Mouse (Mus musculus): Measurements from ENCODE around the gene Prkd1.

Gene Prkd1

DNA sequence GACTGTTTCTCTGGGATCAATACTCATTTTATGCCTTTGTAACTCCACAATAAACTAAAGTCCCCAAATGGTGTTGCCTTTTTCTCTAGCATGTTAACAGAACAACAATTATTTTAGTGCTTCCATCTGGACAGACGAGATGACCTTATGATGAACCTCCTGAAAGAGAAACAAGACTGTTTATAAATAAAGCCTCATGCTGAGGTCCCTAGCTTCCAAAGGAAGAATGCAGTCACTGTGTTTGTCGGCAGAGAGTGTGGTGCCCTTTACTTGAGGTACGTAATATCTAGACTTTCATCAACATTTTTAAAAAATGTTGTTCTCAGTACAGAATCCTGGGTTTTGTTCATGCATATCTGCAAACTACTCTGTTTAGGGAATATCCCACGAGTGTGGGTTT is 90.7 kb downstream of the Prkd1 start:
- no peak for DNase-seq (ENCODE audit: low read depth, low spot score)

DNA sequence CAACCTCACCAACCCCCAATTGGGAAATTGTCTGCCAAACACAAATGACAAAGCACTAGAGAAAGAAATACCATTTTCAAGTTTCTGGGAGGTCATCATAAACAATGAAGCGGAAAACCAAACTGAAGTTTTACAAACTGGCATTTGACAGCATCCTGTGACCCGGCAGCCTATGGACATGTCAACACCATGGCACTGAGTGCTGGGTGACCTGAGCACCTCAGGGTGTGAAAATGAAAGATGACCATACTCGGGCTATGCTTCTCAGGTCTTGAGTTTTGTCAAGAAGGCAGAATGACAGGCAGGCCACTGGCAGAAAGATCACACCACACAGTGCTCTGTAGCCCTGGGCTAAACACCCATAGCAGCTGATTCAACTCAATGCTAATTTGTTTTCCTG is 94.7 kb downstream of the Prkd1 start:
- DNase-seq (ENCODE audit: low read depth, low spot score), result no peak

DNA sequence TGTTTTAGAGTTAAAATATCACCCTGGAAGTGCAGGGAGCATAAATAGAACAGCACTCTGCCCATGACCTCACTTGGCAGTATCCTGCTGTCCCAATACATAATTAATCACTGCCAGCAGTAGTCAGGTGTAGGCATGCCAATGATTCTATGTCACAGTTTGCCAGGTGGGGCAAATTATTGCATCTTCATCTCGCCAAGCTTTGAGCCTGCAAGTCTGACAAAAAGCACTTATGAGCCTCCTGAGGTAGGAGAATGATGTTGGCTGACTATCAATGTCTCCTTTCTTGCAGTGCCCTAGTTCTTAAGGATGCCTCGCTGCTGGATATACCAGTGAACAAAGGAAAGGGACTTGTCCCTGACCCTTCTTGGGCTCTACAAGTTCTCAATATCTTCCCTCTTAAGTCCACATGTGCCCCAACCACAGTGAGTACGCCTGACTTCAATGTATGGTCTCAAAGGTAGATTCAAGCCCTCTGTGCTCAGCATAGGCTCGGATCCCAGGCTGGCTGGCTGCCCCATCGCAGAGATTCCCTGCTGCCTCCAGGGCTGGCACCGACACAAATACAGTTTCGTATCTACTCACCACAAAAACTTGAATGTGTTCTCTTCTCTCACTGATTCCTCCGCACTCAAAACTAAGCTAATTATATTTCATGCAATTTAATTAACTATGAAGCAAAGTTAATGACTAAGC is 98.9 kb downstream of the Prkd1 start:
- peak; percentile 18 for DNase-seq (ENCODE audit: low read depth, low spot score)

DNA sequence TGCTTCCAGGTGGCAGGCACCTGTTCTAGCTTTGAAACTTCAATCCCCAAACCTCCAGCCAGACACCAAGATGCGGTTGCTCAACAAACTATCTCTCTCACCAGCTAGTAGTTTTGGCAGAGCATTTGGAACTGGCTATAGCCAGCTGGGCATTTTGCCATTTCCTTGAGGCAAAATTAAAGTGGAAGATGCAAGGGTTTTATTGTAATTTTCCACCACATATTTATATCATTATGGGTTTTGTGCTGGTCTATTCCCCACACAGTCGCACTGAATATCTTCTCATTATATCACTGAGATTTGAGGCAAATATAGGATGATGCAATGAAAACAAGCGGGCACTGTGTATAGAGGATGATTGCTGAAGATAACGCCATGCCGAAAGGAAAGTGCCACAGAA is 102.5 kb downstream of the Prkd1 start:
- DNase-seq (ENCODE audit: low read depth, low spot score), result no peak

DNA sequence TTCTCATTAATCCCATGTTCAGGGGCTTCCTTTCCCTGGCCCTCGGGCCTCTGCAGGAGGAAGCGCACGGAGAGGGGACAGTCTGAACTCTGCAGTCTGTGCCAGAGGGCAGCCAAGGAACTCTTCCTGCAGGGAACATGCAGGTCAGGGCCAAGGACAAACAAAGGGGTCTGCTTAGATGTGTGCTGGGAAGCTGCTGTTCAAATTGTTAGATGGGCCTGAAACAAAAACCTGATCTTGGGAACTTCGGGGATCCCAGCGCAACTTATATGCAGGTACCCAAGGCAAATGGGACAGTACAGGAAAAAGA is 103.3 kb downstream of the Prkd1 start:
- DNase-seq (ENCODE audit: low read depth, low spot score), result no peak

DNA sequence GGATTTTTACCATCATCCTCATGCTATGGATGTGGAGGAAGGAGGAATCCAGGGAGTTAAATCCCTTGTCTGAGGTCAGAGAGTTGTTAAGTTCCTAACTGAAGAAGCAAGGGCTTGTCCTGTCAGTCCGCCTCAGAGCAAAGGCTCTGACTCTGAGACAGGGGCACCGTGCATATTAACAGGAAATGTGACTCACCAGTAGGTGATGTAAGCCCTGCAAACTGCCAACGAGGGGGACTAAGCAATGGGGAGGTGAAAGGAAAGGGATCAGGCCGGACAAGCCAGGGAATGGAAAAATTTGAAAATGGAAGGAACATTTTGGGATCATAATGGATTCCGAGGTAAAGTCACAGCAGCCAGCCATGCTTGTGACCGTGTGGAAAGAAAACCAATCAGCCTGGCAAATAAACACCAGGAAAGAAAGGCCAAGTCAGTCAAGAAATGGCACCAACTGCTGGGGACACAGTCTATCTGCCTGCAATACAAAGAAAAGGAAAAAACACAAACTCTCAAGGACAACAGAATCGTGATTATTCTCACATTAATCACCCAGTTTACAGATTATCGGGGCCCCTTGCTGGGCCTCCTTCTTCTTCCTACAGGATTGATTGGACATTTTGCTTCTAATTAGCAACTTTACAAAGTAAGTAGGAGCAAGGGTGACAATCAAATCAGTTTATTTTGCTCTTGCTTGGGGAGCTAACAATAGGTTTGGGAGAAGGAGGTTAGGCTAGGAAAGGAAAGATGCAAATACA is 103.9 kb downstream of the Prkd1 start:
- DNase-seq (ENCODE audit: low read depth, low spot score), result no peak

DNA sequence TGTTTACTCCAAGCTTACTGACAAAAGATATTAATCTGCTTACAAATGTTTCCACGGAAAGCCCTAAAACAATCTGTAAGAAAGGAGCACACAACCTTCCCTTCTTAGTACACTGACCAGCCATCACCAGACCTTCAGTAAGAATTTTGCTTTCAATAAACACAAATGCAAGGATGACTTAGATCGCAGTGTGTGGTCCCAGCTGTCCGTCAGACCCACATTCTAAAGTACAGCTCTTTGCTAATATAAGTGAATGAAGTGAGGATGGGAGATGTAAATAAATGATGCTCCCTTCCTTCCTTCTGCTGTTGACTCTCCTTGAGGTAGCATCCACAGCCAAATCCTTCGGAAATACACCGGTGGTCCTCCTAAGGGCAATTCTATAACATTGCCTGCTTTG is 108.1 kb downstream of the Prkd1 start:
- no peak for DNase-seq (ENCODE audit: low read depth, low spot score)

DNA sequence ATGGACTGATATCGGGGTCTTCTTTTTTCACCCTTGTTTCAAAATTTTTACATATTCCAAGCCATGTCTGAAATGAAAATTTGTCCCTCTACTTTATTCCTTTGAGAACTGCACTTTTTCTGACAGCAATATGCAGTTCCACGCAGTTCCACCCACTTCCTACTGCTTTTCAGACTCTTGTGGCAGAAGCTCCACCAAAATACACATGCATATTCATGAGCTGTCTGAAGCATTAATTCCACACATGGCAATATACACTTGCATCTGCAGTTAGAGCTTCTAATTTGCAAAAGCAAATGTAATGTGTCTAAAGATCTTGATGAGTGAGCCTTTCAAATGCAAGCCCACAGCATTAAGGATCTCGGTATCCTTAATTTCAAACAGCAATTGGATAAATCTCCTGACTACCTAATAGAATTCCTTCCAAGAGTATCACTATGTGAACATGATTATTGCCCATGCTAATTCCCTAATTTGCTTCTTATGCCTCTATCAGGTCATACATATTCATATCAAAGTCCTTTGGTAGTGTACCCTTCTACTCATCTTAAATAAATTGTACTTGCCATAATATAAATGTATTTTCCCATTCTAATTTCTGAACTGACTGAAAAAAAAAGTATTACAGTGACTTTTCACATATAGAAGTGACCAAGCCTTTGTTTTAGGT is 110.5 kb downstream of the Prkd1 start:
- no peak for DNase-seq (ENCODE audit: low read depth, low spot score)

DNA sequence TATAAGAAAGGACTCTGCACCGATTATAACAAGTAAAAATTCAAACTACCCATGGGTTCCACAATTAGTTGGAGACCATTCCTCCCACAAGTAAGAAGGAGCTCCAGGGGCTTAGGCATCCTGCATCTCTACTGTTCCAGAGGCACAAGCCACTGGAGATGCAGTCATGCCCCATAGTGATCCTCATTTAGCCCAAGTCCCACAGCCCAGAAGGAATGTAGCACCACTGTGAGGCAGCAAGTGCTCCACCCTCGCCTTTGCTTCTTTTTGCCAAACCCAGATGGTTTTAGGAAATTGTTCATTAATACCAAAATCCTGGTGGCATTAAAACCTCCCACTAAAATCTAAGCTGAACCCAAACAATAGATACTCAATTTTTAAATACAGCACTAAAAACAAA is 111.1 kb downstream of the Prkd1 start:
- no peak for DNase-seq (ENCODE audit: low read depth, low spot score)

DNA sequence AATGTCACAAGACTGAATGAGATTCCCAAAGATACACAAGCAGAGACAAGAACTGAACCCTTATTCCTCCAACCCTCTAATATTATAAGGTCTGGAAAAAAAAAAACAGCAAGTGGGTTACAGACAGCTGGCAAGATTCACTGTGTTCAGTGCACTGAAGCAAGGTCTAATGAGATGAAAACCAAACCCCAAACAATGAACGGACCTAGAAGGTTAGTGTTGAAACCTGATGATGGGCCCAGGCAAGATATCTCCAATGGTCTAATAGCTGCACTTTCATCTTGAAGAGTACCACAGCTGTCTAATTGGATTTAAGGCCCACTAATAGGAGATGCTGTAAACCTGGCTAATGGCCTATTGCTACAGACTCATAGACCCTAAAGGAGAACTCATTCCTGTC is 111.9 kb downstream of the Prkd1 start:
- DNase-seq (ENCODE audit: low read depth, low spot score), result no peak

DNA sequence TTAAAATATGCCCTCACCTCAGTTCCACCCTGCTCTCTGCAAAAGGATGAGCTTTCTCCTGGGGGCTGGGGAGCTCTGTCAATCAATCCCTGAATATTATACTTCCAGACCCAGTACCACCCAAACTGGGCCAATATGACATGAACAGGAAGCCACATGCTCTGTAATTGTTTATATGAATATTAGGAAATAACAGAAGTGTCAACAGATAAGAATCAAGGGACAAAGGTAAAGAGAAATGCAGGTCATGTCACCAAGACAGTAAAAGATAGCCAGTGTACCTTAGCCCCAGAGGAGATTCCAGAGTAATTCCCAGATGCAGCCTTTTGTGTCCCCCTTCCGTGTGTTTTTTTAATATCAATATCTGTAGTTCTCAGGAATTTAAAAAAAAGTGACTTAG is 120.3 kb downstream of the Prkd1 start:
- no peak for DNase-seq (ENCODE audit: low read depth, low spot score)

DNA sequence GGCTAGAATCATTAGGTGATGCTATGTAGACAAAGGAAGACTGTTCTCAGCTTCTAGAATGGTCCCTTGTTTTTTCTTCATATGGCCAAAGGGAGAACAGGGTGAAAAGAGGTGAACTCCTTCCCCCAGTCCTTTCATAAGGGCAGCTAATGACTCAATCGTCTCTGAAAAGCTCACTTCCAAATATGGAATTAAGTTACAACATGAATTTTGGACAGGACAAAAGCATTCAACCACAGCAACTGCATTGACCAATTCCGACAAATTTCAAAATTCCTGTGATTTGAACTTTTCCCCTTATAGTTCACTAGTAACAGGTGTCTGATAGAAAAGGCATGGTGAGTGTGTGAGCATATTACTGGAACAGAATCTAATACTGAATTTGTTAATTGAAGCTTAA is 124.8 kb downstream of the Prkd1 start:
- no peak for DNase-seq (ENCODE audit: low read depth, low spot score)

DNA sequence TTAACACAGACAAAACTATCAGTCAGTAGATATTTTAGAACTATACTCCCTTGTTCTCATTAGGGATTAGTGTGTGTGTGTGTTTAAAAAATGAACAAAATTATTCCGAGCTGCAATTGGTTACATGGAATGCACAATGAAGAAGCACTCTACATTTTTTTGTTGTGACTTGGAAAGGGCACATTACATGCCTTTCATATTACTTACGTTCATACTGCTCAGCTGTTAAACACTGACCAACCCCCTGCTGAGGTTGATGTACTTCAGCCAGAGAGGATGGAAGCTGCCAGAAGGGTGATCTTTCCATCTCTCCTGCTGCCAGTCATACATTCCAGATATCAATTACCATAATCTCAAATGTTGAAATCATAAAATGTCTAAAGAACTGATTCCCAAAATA is 134.4 kb downstream of the Prkd1 start:
- DNase-seq (ENCODE audit: low read depth, low spot score), result peak; percentile 11

DNA sequence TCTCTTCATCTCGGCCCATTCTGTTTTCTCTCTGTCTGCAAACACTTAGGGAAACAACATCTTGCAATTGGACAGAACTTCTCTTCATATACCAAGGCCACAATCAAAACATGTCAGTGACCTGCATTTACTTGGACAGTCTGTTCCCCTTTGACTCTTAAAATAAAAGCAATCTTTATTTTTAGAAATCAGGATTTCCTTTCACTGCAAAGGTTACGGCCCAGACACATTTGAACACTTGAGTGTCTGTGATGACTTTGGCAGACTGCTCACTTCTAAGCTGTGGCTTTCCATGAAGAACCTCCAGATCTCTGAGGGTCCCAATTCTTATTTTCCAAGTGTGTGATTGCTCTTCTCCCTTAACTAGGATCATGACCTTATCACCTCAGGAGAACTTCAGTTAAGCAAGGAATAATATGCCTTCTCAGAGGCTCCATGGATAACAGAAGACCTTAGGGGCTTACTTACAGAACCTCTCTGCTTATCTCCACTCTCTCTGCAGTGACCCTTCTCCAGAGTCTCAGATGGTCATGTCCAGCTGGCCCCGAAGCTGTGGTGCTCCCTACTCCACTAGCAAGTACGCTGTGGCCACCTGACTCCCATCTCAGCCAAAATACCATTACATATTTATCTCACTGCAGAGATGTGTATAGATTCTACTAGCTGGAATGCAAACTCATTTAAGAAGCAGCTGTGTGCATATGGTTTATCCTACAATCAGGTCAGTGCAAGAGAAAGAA is 137.2 kb downstream of the Prkd1 start:
- DNase-seq (ENCODE audit: low read depth, low spot score), result peak; percentile 57

DNA sequence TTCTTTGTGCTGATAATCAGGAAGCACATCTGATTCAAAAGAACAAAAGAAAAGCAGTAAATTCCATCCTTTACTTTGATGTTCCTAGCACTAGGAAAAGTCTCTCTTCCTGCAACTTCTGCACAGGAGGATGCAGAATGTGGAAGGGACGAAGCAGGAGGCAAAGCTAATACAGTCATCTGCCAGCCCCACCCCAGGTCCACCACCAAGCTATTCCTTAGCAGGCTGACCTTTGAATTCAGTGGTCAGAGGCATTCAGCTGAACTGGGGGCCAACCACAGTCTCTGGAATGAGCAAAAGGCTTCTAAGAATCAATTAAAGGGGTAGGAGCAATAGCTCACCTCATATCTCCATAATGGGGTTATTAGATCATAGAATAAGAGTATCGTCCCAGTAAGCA is 140.1 kb downstream of the Prkd1 start:
- no peak for DNase-seq (ENCODE audit: low read depth, low spot score)

DNA sequence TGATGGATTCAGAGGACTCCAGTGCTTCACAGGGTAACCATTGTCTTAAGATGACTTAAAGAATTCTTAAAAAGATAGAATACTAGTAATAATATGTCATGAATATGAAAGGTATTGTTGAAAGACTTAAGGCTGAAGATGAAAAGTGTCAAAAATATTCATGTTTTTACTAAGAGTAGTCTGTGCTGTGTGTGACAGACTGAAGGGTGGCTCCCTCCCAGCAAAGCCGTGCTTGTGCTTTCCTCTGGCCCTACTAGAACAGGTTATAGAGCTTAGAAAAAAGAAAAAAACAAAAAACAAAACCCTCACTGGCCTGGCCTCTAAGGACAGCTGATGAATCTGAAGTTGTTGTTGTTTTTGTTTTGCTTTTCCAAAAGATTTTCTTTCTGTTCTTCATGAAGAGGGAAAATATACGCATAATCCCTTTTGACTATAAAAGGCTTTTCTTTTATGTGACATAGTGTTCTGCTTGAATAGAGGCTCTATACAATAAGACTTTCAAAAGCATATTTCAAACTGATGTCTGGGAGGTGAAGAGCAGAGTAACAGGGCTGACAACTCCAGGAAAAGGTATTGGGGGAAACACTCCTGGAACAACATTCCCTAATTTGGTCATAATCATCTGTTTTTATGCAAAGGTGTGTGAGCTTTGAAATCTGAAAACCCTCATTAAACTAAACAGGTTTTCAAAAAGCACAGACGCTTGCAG is 148.9 kb downstream of the Prkd1 start:
- no peak for DNase-seq (ENCODE audit: low read depth, low spot score)

DNA sequence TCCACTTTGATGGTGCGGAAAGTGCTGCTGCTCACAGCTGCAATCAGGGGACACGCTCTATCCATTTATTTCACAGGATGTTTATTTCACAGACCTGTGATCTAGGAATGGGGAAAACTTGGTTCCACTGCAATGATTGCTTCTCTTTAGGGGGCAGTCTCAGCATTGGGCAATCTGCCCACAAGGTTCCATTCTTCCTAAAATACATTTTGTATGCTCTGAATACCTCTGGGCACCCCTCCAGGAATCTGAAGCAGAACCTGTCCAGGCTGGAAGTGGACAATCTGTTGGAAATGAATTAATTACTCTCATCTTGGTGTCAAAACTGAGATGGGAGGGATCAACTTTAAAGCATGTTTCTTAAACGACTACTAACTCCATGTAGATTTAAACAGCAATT is 152.9 kb downstream of the Prkd1 start:
- DNase-seq (ENCODE audit: low read depth, low spot score), result no peak

DNA sequence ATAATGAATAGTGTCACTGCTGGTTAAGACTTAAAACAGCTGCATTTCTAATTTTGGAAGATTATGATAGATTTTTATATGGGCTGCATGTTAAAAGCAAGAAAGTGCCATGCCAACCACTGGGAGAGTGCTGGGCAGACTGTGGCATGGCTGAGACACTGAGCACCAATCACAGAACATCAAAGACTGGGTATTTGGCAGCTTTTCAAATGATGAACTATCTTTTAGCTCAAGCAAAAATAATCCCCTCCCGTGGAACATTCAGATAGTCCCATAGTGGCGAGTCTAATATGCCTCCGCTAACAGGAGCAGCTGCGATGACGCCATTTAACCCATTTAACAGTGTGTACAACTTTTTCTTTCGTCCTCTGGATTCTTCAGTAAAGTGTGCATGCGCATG is 169.1 kb downstream of the Prkd1 start:
- no peak for DNase-seq (ENCODE audit: low read depth, low spot score)

DNA sequence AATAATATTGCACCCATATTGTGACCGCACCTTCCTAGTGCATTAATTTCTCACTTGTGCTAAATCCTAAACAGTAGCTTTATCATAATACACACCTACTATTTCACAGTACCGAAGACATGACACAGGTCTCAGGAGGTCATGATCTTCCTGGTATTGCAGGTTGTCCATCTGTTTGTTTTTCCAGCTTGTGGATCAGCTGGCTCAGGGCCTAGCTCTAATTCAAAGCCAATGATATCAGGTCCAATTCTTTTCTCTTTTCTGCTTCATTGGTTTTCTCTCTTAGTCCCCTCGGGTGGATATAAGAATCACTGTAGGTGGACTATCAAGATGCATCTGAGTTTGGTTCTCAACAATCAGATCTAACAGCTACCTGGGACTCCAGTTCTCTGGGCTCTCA is 191.7 kb downstream of the Prkd1 start:
- DNase-seq (ENCODE audit: low read depth, low spot score), result no peak

DNA sequence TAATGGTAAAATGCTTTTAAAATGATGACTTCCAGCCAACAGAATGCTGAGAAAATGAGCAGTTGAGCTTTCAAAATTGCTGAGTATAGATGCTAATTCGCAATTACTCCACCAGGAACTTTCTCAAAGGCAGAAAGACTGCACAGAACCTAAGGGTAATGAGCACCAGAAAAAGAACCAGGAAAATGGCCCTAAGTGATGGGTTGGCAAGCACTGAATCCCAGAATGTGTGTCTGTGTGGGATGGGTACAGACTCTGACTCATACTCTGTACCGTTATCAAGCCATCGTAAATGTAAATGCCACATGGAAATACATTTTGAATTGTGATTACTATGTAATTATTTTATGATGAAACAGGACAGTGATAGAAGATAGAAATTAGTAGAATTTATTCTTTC is 197.1 kb downstream of the Prkd1 start:
- DNase-seq (ENCODE audit: low read depth, low spot score), result no peak

DNA sequence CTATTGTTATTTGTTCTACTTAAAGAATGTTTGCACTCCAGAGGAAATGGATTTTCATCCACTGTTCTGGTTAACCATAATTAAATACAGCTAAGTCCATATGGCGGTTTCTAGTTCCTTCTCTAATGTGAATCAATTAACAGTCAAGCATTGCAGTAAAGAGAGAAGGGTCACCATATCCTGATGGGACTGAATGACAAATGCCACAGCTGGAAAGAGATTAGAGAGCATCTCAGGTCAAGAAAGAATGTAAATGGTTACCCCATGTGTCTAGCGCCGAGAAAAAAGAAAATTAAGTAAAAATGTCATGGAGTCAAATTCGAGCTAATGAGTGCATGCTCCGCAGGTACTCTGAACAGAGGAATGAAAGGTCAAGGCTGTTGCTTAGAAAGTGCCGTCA is 212.2 kb downstream of the Prkd1 start:
- DNase-seq (ENCODE audit: low read depth, low spot score), result no peak
